Mouse (Mus musculus) midbrain, embryonic 11.5 days (tissue): ENCODE data around the gene Elmod2. TPM values are rescaled to one million over a fixed set of nuclear protein-coding genes. Genes with fewer than 3 reads are reported as not detected.
A peak's percentile ranks its signal among the peaks of the same experiment; 100 is the strongest.

ENCODE experiments used
- ATAC-seq: fragments of 200-750 bp; cut with Nextera tagmentation; 2 replicates; pipeline ENCODE4 v1.8.0; 2017; ENCODE audit warnings: moderate TSS enrichment, moderate library complexity; ENCODE audit not compliant: low FRiP score
- DNase-seq: peaks from one replicate; pipeline ENCODE4 v3.0.0; 2015; ENCODE audit warnings: low spot score; ENCODE audit errors: missing footprints
- H3K27ac ChIP-seq: fragments of 300-500 bp; sonication (generic); 2 replicates; pipeline ENCODE4 v1.5.1; 2014; ENCODE audit warnings: low read depth, low read length
- H3K27me3 ChIP-seq: fragments of 300-500 bp; sonication (generic); 2 replicates; pipeline ENCODE4 v1.6.1; 2014; ENCODE audit warnings: mild to moderate bottlenecking, low read length, moderate library complexity, mixed read lengths; ENCODE audit not compliant: control insufficient read depth, insufficient read depth
- H3K36me3 ChIP-seq: fragments of 300-500 bp; sonication (generic); 2 replicates; pipeline ENCODE4 v1.6.1; 2014; ENCODE audit warnings: mild to moderate bottlenecking, low read length, moderate library complexity, mixed read lengths; ENCODE audit not compliant: control insufficient read depth, insufficient read depth
- H3K4me1 ChIP-seq: fragments of 300-500 bp; sonication (generic); 2 replicates; pipeline ENCODE4 v1.6.1; 2014; ENCODE audit warnings: low read length; ENCODE audit not compliant: control insufficient read depth, insufficient read depth
- H3K4me2 ChIP-seq: fragments of 300-500 bp; sonication (generic); 2 replicates; pipeline ENCODE4 v1.6.1; 2014; ENCODE audit warnings: mild to moderate bottlenecking, moderate library complexity
- H3K4me3 ChIP-seq: fragments of 300-500 bp; sonication (generic); 2 replicates; pipeline ENCODE4 v1.5.1; 2014; ENCODE audit warnings: low read depth, low read length
- H3K9ac ChIP-seq: fragments of 300-500 bp; sonication (generic); 2 replicates; pipeline ENCODE4 v1.6.1; 2014; ENCODE audit warnings: low read length
- H3K9me3 ChIP-seq: fragments of 300-500 bp; sonication (generic); 2 replicates; pipeline ENCODE4 v1.6.1; 2016; ENCODE audit warnings: low read length; ENCODE audit not compliant: control insufficient read depth
- WGBS: fragments of 180-500 bp; shearing (Covaris S2); extraction: QIAGEN DNeasy Blood & Tissue Kit; methylation state at CpG from one replicate; pipeline ENCODE4 v1.1.7; 2014; 5-methylcytosine and 5-hydroxymethylcytosine counted together
- polyA plus RNA-seq: library from polyadenylated mRNA; unstranded; fragments of >200 nt; fragmentation: Nextera tagmentation; extraction: Ambion mirVana; gene quantifications from 2 replicates; pipeline ENCODE4 v1.2.1, GENCODE M21; 2014

Elmod2 gene
- polyA plus RNA-seq, 1 experiment from 2014 or later = 28.9 TPM

DNA sequence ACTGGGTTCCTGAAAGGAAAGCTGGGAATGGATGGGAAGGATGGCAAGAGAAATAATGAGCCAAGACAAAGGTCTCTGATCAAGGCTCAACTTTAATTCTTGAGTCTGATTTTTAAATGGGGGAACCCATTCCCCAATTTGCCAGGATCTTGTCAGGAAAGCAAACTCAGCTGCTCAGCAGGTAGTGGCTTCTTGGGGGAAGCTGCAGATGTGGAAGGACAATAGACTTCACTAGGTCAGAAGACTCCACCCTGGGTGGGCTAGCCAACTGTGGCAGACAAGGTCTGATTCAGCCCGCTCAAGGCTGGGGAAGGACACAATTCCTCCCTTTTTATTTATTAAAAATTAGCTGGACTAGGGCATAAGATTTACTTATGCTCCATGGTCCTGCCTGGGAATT is 27.3 kb downstream of the Elmod2 start:
- 91% methylated on average over 1 of the region's 1 CpGs for WGBS
- peak; percentile 37 for DNase-seq
- Histone ChIP-seq H3K27me3 (no peaks in the 10 kb centered on the region), H3K4me1 (no peaks in the 10 kb centered on the region), H3K9ac (no peak overlapping the region), H3K4me3 (no peak overlapping the region), H3K27ac (no peak overlapping the region), H3K36me3 (no peaks in the 10 kb centered on the region), H3K4me2 (no peak overlapping the region), H3K9me3 (no peaks in the 10 kb centered on the region)
- no peak for ATAC-seq

DNA sequence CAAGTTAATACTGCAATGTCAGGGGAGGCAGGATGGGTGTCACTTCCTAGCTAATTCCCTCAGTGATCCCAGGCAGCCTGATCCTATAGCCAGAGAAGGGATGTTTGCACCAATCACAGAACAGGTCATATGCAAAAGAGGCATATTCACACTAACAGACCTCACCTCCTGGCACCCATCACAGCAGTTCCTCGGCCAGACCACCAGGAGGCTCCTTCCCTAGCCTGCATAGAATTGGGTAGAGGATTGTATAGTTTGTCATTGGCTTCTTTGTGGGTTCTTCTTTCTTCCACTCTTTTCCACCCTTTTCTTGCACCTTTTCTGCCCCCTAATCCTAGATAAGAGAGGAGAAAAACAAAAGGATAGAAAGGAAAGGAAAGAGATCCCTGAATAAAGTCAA is 32.2 kb downstream of the Elmod2 start:
- Histone ChIP-seq H3K27me3 (no peaks in the 10 kb centered on the region), H3K27ac (no peak overlapping the region), H3K9ac (no peak overlapping the region), H3K4me1 (no peaks in the 10 kb centered on the region), H3K4me2 (no peak overlapping the region), H3K36me3 (no peaks in the 10 kb centered on the region), H3K4me3 (no peak overlapping the region), H3K9me3 (no peaks in the 10 kb centered on the region)
- WGBS = 58% methylated on average over 1 of the region's 1 CpGs
- peak; percentile 41 for DNase-seq
- no peak for ATAC-seq

DNA sequence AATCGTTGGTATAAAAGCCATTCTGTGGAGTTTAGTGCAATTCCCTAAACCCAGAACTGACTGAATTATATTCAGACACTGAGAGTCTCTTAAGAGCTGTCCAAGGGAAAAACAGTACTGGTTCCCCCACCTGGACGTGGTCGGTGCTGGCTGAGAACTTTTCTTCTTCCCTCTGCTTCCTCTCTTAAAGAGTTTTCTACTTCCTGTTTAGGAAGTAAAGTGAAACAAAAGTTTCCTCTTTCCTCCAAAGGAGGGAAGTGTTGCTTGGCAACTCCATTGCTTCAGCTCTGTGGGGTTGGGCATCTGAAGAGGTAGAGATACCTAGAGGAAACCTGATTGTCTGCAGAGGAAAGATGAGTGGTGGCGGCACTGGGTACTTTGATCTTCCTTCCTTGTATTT is 34.9 kb downstream of the Elmod2 start:
- 76% methylated on average over 4 of the region's 4 CpGs for WGBS
- no peaks in the 10 kb centered on the region for H3K4me1 ChIP-seq

DNA sequence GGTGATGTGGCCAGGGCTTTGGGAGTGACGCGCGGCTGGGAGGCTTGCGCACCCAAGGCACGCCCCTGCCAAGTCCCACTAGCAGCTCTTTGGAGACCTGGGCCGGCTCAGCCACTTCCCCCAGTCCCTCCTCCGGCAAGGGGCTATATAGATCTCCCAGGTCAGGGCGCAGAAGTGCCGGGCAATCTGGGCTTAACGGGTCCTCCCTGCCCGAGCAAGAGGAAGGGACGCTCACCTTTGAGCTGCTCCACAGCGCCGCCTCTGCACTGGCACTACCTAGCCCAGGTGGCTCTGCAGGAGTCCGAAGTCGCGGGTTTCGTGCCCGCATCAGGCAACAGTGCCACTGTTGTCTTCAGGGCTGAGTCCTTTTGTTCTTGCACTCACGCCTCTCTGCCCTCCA is 42.1 kb downstream of the Elmod2 start, which contains the start of gene Ucp1:
Gene Ucp1, plus strand, starts transcription at position 177 of the 400 bp plus-strand sequence.
- no peak within 1 kb of the TSS for H3K9ac ChIP-seq
- peaks cover 5% of the 10 kb centered on the region; the same call in 1 of the 2 replicates for H3K27me3 ChIP-seq
- H3K9me3 ChIP-seq = no peaks in the 10 kb centered on the region
- peak within 1 kb of the TSS; percentile 32 for H3K4me2 ChIP-seq
- H3K4me1 ChIP-seq = peaks cover 3% of the 10 kb centered on the region; the same call in 1 of the 2 replicates
- no peaks in the 10 kb centered on the region for H3K36me3 ChIP-seq
- 2% methylated on average over 19 of the region's 20 CpGs for whole genome bisulfite sequencing
- DNase-seq = peak; percentile 85
- H3K27ac ChIP-seq = no peak within 1 kb of the TSS
- H3K4me3 ChIP-seq = no peak within 1 kb of the TSS
- 0 out of 2 replicates have a peak, but pooled peaks have one; percentile 2 for ATAC-seq

More for the DNA sequence above, 34.9 kb downstream of the Elmod2 start:
- Histone ChIP-seq H3K4me3 (no peak overlapping the region), H3K9ac (no peak overlapping the region), H3K27me3 (no peaks in the 10 kb centered on the region), H3K36me3 (no peaks in the 10 kb centered on the region), H3K9me3 (no peaks in the 10 kb centered on the region), H3K4me2 (no peak overlapping the region), H3K27ac (no peak overlapping the region)
- DNase-seq (peak; percentile 73), ATAC-seq (no peak)

DNA sequence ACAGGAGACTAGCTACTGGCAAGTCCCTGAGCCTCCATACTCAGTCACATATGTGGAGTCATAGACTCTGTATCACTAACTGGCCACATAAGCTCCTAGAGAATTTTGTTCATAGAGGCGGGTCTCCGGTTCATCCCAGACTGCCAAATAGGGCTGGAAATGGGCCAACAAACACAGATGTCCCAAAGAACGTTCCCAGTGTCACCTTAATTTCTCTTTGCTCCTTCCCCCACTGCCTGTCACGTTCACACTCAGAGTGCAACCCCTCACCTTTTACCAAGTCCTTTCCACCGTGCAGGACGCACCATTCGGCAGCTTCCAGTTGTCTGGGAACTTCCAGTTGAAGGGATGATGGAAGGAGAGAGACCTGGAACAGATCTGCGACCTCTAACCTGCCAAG is 46.9 kb downstream of the Elmod2 start:
- WGBS = 89% methylated on average over 8 of the region's 8 CpGs

DNA sequence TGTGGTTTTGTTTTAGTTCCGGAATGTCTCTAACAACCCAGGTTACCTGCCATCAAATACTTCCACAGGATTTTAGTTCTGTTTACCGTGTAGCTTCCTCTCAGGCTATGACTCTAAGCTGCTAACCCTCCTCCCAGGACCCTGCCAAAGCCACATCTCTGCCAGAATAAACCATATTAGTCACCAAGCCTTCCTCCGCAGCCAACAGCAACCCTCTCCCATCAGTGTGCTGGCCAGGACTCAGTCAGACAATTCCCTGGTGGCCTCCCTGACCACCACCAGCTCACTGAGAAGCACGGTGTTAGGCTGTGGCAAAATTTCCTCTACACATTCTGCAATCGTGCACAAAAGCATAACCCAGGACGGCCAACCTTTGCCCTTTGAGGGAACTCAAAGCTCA is 53.9 kb downstream of the Elmod2 start:
- no peak overlapping the region for H3K4me3 ChIP-seq
- H3K27ac ChIP-seq = no peak overlapping the region
- ATAC-seq (no peak), DNase-seq (peak; percentile 61)
- no peaks in the 10 kb centered on the region for H3K27me3 ChIP-seq
- H3K4me2 ChIP-seq = no peak overlapping the region
- no peaks in the 10 kb centered on the region for H3K36me3 ChIP-seq
- no peaks in the 10 kb centered on the region for H3K4me1 ChIP-seq
- WGBS = 89% methylated on average over 6 of the region's 6 CpGs
- H3K9me3 ChIP-seq = no peaks in the 10 kb centered on the region
- no peak overlapping the region for H3K9ac ChIP-seq

More for the DNA sequence above, 46.9 kb downstream of the Elmod2 start:
- Histone ChIP-seq H3K4me1 (peaks cover 3% of the 10 kb centered on the region; the same call in 1 of the 2 replicates), H3K27ac (no peak overlapping the region), H3K36me3 (no peaks in the 10 kb centered on the region), H3K9me3 (no peaks in the 10 kb centered on the region), H3K27me3 (peaks cover 5% of the 10 kb centered on the region; the same call in 1 of the 2 replicates), H3K9ac (no peak overlapping the region), H3K4me3 (no peak overlapping the region), H3K4me2 (no peak overlapping the region)
- no peak for ATAC-seq
- DNase-seq = peak; percentile 44

DNA sequence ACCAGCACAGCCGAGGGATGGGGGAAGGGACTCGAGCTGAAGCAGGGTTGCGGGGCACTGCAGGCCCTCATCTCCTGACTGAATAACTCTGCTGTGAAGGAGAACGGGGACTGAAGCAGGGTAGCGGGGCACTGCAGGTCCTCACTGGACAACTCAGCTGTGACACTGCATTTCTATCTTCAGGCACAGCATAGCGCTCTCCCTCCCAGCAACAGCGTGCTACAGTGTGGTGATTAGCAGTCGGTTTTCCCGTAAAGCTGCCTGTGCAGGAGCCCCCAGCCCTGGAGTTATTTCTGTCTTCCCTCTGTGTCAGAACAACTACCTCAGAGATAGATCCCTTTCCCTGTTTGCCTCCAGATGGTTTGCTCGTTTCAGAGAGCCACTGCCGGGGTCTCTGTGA is 57.8 kb downstream of the Elmod2 start:
- no peaks in the 10 kb centered on the region for H3K36me3 ChIP-seq

DNA sequence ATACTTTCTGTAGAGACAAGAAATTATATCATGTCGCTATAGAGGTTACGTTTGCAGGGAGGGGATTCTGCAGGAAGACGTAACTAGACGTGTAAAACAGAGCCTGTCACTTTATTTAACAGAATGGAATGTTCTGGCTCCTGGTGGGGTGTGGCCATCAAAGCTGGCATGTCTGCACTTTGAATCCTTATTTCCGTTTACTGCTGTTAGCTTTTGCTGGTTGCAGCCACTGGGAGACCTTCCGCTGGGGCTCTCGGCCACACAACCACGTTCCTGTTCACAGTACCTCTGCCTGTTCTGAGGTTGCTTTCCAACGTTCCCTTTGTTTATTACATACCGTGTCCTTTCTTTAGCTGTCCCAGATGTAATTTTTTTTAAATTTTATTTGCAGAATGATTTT is 59.8 kb downstream of the Elmod2 start:
- WGBS = 85% methylated on average over 10 of the region's 10 CpGs
- H3K36me3 ChIP-seq = no peaks in the 10 kb centered on the region

More for the DNA sequence above, 57.8 kb downstream of the Elmod2 start:
- ATAC-seq (no peak), DNase-seq (no peak)
- Histone ChIP-seq H3K4me3 (no peak overlapping the region), H3K9me3 (no peaks in the 10 kb centered on the region), H3K27ac (no peak overlapping the region), H3K4me2 (no peak overlapping the region), H3K4me1 (no peaks in the 10 kb centered on the region), H3K27me3 (no peaks in the 10 kb centered on the region), H3K9ac (no peak overlapping the region)
- 72% methylated on average over 11 of the region's 11 CpGs for WGBS

DNA sequence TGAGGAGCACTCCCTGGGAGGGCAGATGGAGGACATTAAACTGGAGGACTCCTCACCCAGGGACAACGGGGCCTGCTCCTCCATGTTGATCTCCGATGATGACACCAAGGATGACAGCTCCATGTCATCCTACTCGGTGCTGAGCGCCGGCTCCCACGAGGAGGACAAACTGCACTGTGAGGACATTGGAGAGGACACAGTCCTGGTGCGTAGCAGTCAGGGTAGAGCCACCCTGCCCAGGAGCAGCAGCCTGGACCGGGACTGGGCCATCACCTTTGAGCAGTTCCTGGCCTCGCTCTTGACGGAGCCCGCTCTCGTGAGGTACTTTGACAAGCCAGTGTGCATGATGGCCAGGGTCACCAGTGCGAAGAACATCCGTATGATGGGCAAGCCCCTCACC is 61.1 kb downstream of the Elmod2 start:
- H3K4me1 ChIP-seq = no peaks in the 10 kb centered on the region
- DNase-seq = no peak
- no peak overlapping the region for H3K27ac ChIP-seq
- no peak overlapping the region for H3K4me2 ChIP-seq
- WGBS = 96% methylated on average over 14 of the region's 14 CpGs
- no peaks in the 10 kb centered on the region for H3K27me3 ChIP-seq
- H3K9ac ChIP-seq = no peak overlapping the region
- no peak for ATAC-seq
- no peaks in the 10 kb centered on the region; the same call in 1 of the 2 replicates for H3K36me3 ChIP-seq
- H3K4me3 ChIP-seq = no peak overlapping the region
- H3K9me3 ChIP-seq = no peaks in the 10 kb centered on the region

More for the DNA sequence above, 59.8 kb downstream of the Elmod2 start:
- Histone ChIP-seq H3K9me3 (no peaks in the 10 kb centered on the region), H3K4me2 (no peak overlapping the region), H3K4me1 (no peaks in the 10 kb centered on the region), H3K4me3 (no peak overlapping the region), H3K27ac (no peak overlapping the region), H3K9ac (no peak overlapping the region), H3K27me3 (no peaks in the 10 kb centered on the region)
- ATAC-seq (no peak), DNase-seq (no peak)
